Mouse (Mus musculus) left cerebral cortex, adult 9 months (tissue): Measurements from ENCODE around the gene Bmpr1a.
"Not testable (repeated sequence)": the region's sequence is repeated elsewhere in the genome, so short reads cannot be mapped to it uniquely, and the experiment has no call there.

Experiments
- DNase-seq, 2 experiments: peaks; one replicate each; pipeline ENCODE4 v3.0.0; 2022; ENCODE audit warnings: low spot score in 2 of 2

Gene Bmpr1a

GRCm38 (mm10) chr14:34393295-34393694 is 109.8 kb downstream of the Bmpr1a start:
- no peak for DNase-seq

- no peak for DNase-seq
Observed at GRCm38 (mm10) chr14:34382921-34383704, 120.0 kb downstream of the Bmpr1a start.

GRCm38 (mm10) chr14:34378560-34379331 is 124.4 kb downstream of the Bmpr1a start:
- no peak for DNase-seq

- no peak for DNase-seq
Observed at GRCm38 (mm10) chr14:34377121-34377520, 126.0 kb downstream of the Bmpr1a start.

GRCm38 (mm10) chr14:34375941-34376340 is 127.2 kb downstream of the Bmpr1a start:
- DNase-seq = no peak

- no peak for DNase-seq
Observed at GRCm38 (mm10) chr14:34375415-34375904, 127.7 kb downstream of the Bmpr1a start, which contains the start of gene Mmrn2. Mmrn2 (plus strand) TSS chr14:34375465.

- no peak for DNase-seq
Observed at GRCm38 (mm10) chr14:34374577-34374976, 128.6 kb downstream of the Bmpr1a start, which contains the start of gene Sncg. Sncg (minus strand) TSS chr14:34374789.

- no peak for DNase-seq
Observed at GRCm38 (mm10) chr14:34373581-34373980, 129.6 kb downstream of the Bmpr1a start.

- peak in 1 of 2 experiments; percentile 55 for DNase-seq
Observed at GRCm38 (mm10) chr14:34372646-34373045, 130.5 kb downstream of the Bmpr1a start.

- no peak for DNase-seq
Observed at GRCm38 (mm10) chr14:34371763-34372162, 131.4 kb downstream of the Bmpr1a start.

GRCm38 (mm10) chr14:34370921-34371320 is 132.2 kb downstream of the Bmpr1a start:
- DNase-seq = no peak

- DNase-seq = no peak
Observed at GRCm38 (mm10) chr14:34370203-34370602, 132.9 kb downstream of the Bmpr1a start.

GRCm38 (mm10) chr14:34365147-34365507 is 138.0 kb downstream of the Bmpr1a start:
- no peak for DNase-seq

GRCm38 (mm10) chr14:34364254-34365146 is 138.6 kb downstream of the Bmpr1a start:
- not testable (repeated sequence) for DNase-seq

GRCm38 (mm10) chr14:34363490-34364253 is 139.5 kb downstream of the Bmpr1a start:
- peak in 1 of 2 experiments; percentile 44 for DNase-seq

- peak in 1 of 2 experiments; percentile 69 for DNase-seq
Observed at GRCm38 (mm10) chr14:34362726-34363445, 140.3 kb downstream of the Bmpr1a start.

- DNase-seq = no peak
Observed at GRCm38 (mm10) chr14:34362135-34362534, 141.0 kb downstream of the Bmpr1a start.
